Mouse (Mus musculus) E14TG2a.4 (cell line): ENCODE measurements around the gene 2700097O09Rik.

Experiments used
- CTCF ChIP-seq: conservative IDR thresholded peaks from 2 replicates; pipeline ENCODE4 v1.5.1; 2014; ENCODE audit warnings: low read length
- POU5F1 ChIP-seq: IDR thresholded peaks from 2 replicates; pipeline ENCODE4 v1.6.1; 2014; ENCODE audit warnings: low read length, borderline replicate concordance

DNA sequence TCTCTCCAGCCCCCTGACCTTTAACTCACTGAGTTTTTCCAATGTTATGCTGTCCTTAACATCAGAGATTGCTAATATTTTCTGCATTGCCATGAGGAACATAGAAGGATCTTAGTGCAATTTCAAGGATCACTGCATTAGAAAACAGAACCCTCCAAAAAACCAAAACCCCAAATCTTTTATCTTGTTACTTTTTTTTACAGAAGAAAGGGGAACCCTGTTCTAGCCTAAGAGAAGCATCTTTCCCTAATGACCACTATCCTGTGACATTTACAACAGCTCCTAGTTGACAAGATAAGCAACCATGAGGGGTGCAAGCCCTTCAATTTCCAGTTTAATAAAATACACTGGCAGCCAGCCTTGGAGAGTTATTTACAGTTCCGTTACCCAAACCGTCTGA is 23.2 kb downstream of the 2700097O09Rik start:
- TF ChIP-seq CTCF (no peak), POU5F1 (no peak)
